Mouse (Mus musculus) heart, adult 8-10 months (tissue): ENCODE measurements around the gene Ncbp3. TPM values are rescaled to one million over a fixed set of nuclear protein-coding genes. Genes with fewer than 3 reads are reported as not detected.

Source experiments
- DNase-seq: peaks from one replicate; pipeline ENCODE4 v3.0.0; 2022; ENCODE audit warnings: low spot score
- total RNA-seq, 4 experiments: library from RNA; stranded (reverse); gene quantifications; 2 replicates each; pipeline ENCODE4 v1.2.4; 2022

Gene Ncbp3
- total RNA-seq, 4 experiments from 2014 or later: 5.4 to 6.6 (median 5.6) TPM

GRCm38 (mm10) chr11:73137116-73137515, 89.5 kb downstream of the Ncbp3 start:
- no peak for DNase-seq

GRCm38 (mm10) chr11:73137591-73138501, 90.3 kb downstream of the Ncbp3 start, which contains the start of gene Haspin:
Haspin (minus strand) TSS chr11:73138294.
- peak; percentile 87 for DNase-seq

Other genes with a start within 250 kb of the Ncbp3 start
- gene Atp2a3, start 86.6 kb upstream of the Ncbp3 start, total RNA-seq: 10 to 100 TPM in 3 of 4 experiments, 1 to 10 TPM in 1; 9.5 to 12.4 (median 11.2) TPM
- gene P2rx1, start 48.7 kb upstream of the Ncbp3 start, total RNA-seq: under 1 TPM; 0.35 to 0.49 (median 0.43) TPM
- gene Camkk1, start 28.8 kb upstream of the Ncbp3 start, total RNA-seq: under 1 TPM; 0.53 to 0.84 (median 0.74) TPM
- gene Itgae, start 42.8 kb downstream of the Ncbp3 start, total RNA-seq: under 1 TPM in 2 of 4 experiments, not detected in 2; 0.22 to 0.38 TPM
- gene Haspin, start 90.5 kb downstream of the Ncbp3 start, total RNA-seq: under 1 TPM; 0.08 to 0.37 (median 0.14) TPM
- gene P2rx5, start 112.6 kb downstream of the Ncbp3 start, total RNA-seq: 10 to 100 TPM; 14.2 to 19.7 (median 16.6) TPM
- gene Emc6, start 129.3 kb downstream of the Ncbp3 start, total RNA-seq: 10 to 100 TPM; 80.9 to 93.8 (median 89.9) TPM
- 10 to 100 TPM; 36.7 to 52.6 (median 46.8) TPM for gene Tax1bp3, start 129.3 kb downstream of the Ncbp3 start, total RNA-seq
- gene Ctns, start 151.3 kb downstream of the Ncbp3 start, total RNA-seq: 1 to 10 TPM; 7.5 to 10.0 (median 9.6) TPM
- gene Shpk, start 151.7 kb downstream of the Ncbp3 start, total RNA-seq: 1 to 10 TPM in 3 of 4 experiments, under 1 TPM in 1; 0.68 to 1.7 (median 1.4) TPM
- gene Trpv1, start 186.5 kb downstream of the Ncbp3 start, total RNA-seq: under 1 TPM in 1 of 4 experiments, not detected in 3; 0.09 TPM
- gene Trpv3, start 219.6 kb downstream of the Ncbp3 start, total RNA-seq: under 1 TPM in 2 of 4 experiments, not detected in 2; 0.06 TPM